Mouse (Mus musculus) right cerebral cortex, adult 18-20 months (tissue): ENCODE results near the gene Ppp1r3c.
"Not testable (repeated sequence)": the region's sequence is repeated elsewhere in the genome, so short reads cannot be mapped to it uniquely, and the experiment has no call there.

ENCODE experiments used
- DNase-seq: peaks from one replicate; pipeline ENCODE4 v3.0.0; 2022; ENCODE audit warnings: mixed read lengths

Gene Ppp1r3c

GRCm38 (mm10) chr19:36736537-36736936, at the start of gene Ppp1r3c:
Gene Ppp1r3c, minus strand, starts transcription at chr19:36736653.
- peak; percentile 90 for DNase-seq

- DNase-seq, result no peak
Measured at GRCm38 (mm10) chr19:36783179-36783578, 46.7 kb upstream of the Ppp1r3c start.

GRCm38 (mm10) chr19:36782591-36782990, 46.1 kb upstream of the Ppp1r3c start:
- DNase-seq, result no peak

- DNase-seq, result no peak
Measured at GRCm38 (mm10) chr19:36781996-36782395, 45.5 kb upstream of the Ppp1r3c start.

GRCm38 (mm10) chr19:36780375-36780774, 43.9 kb upstream of the Ppp1r3c start:
- no peak for DNase-seq

GRCm38 (mm10) chr19:36779765-36780164, 43.3 kb upstream of the Ppp1r3c start:
- DNase-seq, result no peak

GRCm38 (mm10) chr19:36775531-36775930, 39.1 kb upstream of the Ppp1r3c start:
- no peak for DNase-seq

- DNase-seq, result no peak
Measured at GRCm38 (mm10) chr19:36773716-36774459, 37.4 kb upstream of the Ppp1r3c start.

GRCm38 (mm10) chr19:36768084-36768483, 31.6 kb upstream of the Ppp1r3c start:
- DNase-seq, result no peak

- DNase-seq, result no peak
Measured at GRCm38 (mm10) chr19:36764451-36764850, 28.0 kb upstream of the Ppp1r3c start.

GRCm38 (mm10) chr19:36748996-36749395, 12.5 kb upstream of the Ppp1r3c start:
- no peak for DNase-seq

GRCm38 (mm10) chr19:36742331-36742730, 5.9 kb upstream of the Ppp1r3c start:
- DNase-seq, result no peak

GRCm38 (mm10) chr19:36739566-36740211, 3.2 kb upstream of the Ppp1r3c start:
- no peak for DNase-seq

- no peak for DNase-seq
Measured at GRCm38 (mm10) chr19:36738009-36738408, 1.6 kb upstream of the Ppp1r3c start.

- DNase-seq, result no peak
Measured at GRCm38 (mm10) chr19:36737087-36737486, 634 bp upstream of the Ppp1r3c start.

- DNase-seq, result no peak
Measured at GRCm38 (mm10) chr19:36734308-36735038, 2.0 kb downstream of the Ppp1r3c start.

- DNase-seq, result no peak
Measured at GRCm38 (mm10) chr19:36733191-36733943, 3.1 kb downstream of the Ppp1r3c start.

- DNase-seq, result no peak
Measured at GRCm38 (mm10) chr19:36731310-36731709, 5.1 kb downstream of the Ppp1r3c start.

GRCm38 (mm10) chr19:36730414-36730813, 6.0 kb downstream of the Ppp1r3c start:
- not testable (repeated sequence) for DNase-seq

GRCm38 (mm10) chr19:36728741-36729460, 7.6 kb downstream of the Ppp1r3c start:
- DNase-seq, result no peak

- no peak for DNase-seq
Measured at GRCm38 (mm10) chr19:36724970-36725369, 11.5 kb downstream of the Ppp1r3c start.

GRCm38 (mm10) chr19:36721139-36721538, 15.3 kb downstream of the Ppp1r3c start:
- DNase-seq, result no peak
